Mouse (Mus musculus): ENCODE results near the gene Tmem189. TPM values are rescaled to one million over a fixed set of nuclear protein-coding genes. Genes with fewer than 3 reads are reported as not detected.
A peak's percentile ranks its signal among the peaks of the same experiment; 100 is the strongest.

The Tmem189 gene
- 10 to 100 TPM; 54.6 to 58.5 TPM for total RNA-seq (2021)
- long read RNA-seq, experiment 1, transcript Tmem189-201 (6 exons, 2,329 nt) = major isoform, 157 of 176 reads
- long read RNA-seq, experiment 1, partial matches to known transcripts = 3 of 176 reads
- long read RNA-seq, experiment 1, other reads (novel, unspliced or antisense) = 13 of 176 reads
- long read RNA-seq, experiment 2, transcript Tmem189-201 (6 exons, 2,329 nt) = major isoform, 106 of 125 reads
- long read RNA-seq, experiment 2, partial matches to known transcripts = 5 of 125 reads
- long read RNA-seq, experiment 2, other reads (novel, unspliced or antisense) = 10 of 125 reads

- DNase-seq (ENCODE audit: low spot score in 2 of 2) = peak; percentile 60 to 74
- intact Hi-C loops (cut with DNase I) = loop anchor here (5.0 to 10.0 kb wide), 3 partner anchors 93 to 405 kb away; partner anchors contain the start of gene Ripor3
Observed at GRCm38 (mm10) chr2:167689501-167690218, at the start of gene Tmem189. TSS of gene Tmem189 (minus strand) at chr2:167689822.

GRCm38 (mm10) chr2:167739030-167739429 is 49.4 kb upstream of the Tmem189 start:
- no peak for DNase-seq (ENCODE audit: low spot score in 2 of 2)
- intact Hi-C loops (cut with DNase I) = no loop called here

GRCm38 (mm10) chr2:167734861-167735260 is 45.2 kb upstream of the Tmem189 start:
- no peak for DNase-seq (ENCODE audit: low spot score in 2 of 2)
- intact Hi-C loops (cut with DNase I) = no loop called here

- intact Hi-C loops (cut with DNase I) = no loop called here
- DNase-seq (ENCODE audit: low spot score in 2 of 2) = no peak
Observed at GRCm38 (mm10) chr2:167731149-167731548, 41.5 kb upstream of the Tmem189 start.

GRCm38 (mm10) chr2:167730036-167730435 is 40.4 kb upstream of the Tmem189 start:
- DNase-seq (ENCODE audit: low spot score in 2 of 2) = no peak
- intact Hi-C loops (cut with DNase I) = no loop called here

- intact Hi-C loops (cut with DNase I) = no loop called here
- peak; percentile 45 to 64 for DNase-seq (ENCODE audit: low spot score in 2 of 2)
Observed at GRCm38 (mm10) chr2:167727161-167727560, 37.5 kb upstream of the Tmem189 start.

GRCm38 (mm10) chr2:167725879-167726278 is 36.3 kb upstream of the Tmem189 start:
- no peak for DNase-seq (ENCODE audit: low spot score in 2 of 2)
- intact Hi-C loops (cut with DNase I) = no loop called here

GRCm38 (mm10) chr2:167723589-167724206 is 34.1 kb upstream of the Tmem189 start:
- intact Hi-C loops (cut with DNase I) = no loop called here

GRCm38 (mm10) chr2:167722538-167722937 is 32.9 kb upstream of the Tmem189 start:
- intact Hi-C loops (cut with DNase I) = no loop called here
- no peak for DNase-seq (ENCODE audit: low spot score in 2 of 2)

More at GRCm38 (mm10) chr2:167723589-167724206, 34.1 kb upstream of the Tmem189 start:
- no peak for DNase-seq (ENCODE audit: low spot score in 2 of 2)

GRCm38 (mm10) chr2:167721159-167721882 is 31.7 kb upstream of the Tmem189 start:
- intact Hi-C loops (cut with DNase I) = no loop called here
- DNase-seq (ENCODE audit: low spot score in 2 of 2) = no peak

- intact Hi-C loops (cut with DNase I) = no loop called here
- DNase-seq (ENCODE audit: low spot score in 2 of 2) = no peak
Observed at GRCm38 (mm10) chr2:167719520-167719919, 29.9 kb upstream of the Tmem189 start.

- intact Hi-C loops (cut with DNase I) = no loop called here
- no peak for DNase-seq (ENCODE audit: low spot score in 2 of 2)
Observed at GRCm38 (mm10) chr2:167717208-167717607, 27.6 kb upstream of the Tmem189 start.

GRCm38 (mm10) chr2:167715008-167715407 is 25.4 kb upstream of the Tmem189 start:
- peak; percentile 19 to 40 for DNase-seq (ENCODE audit: low spot score in 2 of 2)
- intact Hi-C loops (cut with DNase I) = no loop called here

- intact Hi-C loops (cut with DNase I) = no loop called here
- no peak for DNase-seq (ENCODE audit: low spot score in 2 of 2)
Observed at GRCm38 (mm10) chr2:167714298-167714697, 24.7 kb upstream of the Tmem189 start.

GRCm38 (mm10) chr2:167712872-167713821 is 23.5 kb upstream of the Tmem189 start:
- peak in 1 of 2 experiments; percentile 52 for DNase-seq (ENCODE audit: low spot score in 2 of 2)
- intact Hi-C loops (cut with DNase I) = no loop called here

- intact Hi-C loops (cut with DNase I) = no loop called here
- no peak for DNase-seq (ENCODE audit: low spot score in 2 of 2)
Observed at GRCm38 (mm10) chr2:167710574-167710973, 21.0 kb upstream of the Tmem189 start.

- intact Hi-C loops (cut with DNase I) = no loop called here
- no peak for DNase-seq (ENCODE audit: low spot score in 2 of 2)
Observed at GRCm38 (mm10) chr2:167709969-167710368, 20.3 kb upstream of the Tmem189 start.

GRCm38 (mm10) chr2:167708373-167708772 is 18.8 kb upstream of the Tmem189 start:
- no peak for DNase-seq (ENCODE audit: low spot score in 2 of 2)
- intact Hi-C loops (cut with DNase I) = no loop called here

All from left cerebral cortex, postnatal 14 days (tissue).